Mouse (Mus musculus) heart, adult 18-20 months (tissue): ENCODE measurements at regions not wholly inside any gene's neighbourhood (a gene's known extent, or its start where the extent isn't known, plus 50 kb on each side); places are given as distances from the start of the nearest gene placed in this dataset.
"Not testable (repeated sequence)": the region's sequence is repeated elsewhere in the genome, so short reads cannot be mapped to it uniquely, and the experiment has no call there.

ENCODE experiments used
- DNase-seq, 2 experiments: peaks; one replicate each; pipeline ENCODE4 v3.0.0; 2021 to 2022; ENCODE audit warnings: mixed read lengths in 1 of 2

GRCm38 (mm10) chr16:21102033-21102432, 51.8 kb downstream of the Teddm3 start:
- not testable (repeated sequence) for DNase-seq

DNA sequence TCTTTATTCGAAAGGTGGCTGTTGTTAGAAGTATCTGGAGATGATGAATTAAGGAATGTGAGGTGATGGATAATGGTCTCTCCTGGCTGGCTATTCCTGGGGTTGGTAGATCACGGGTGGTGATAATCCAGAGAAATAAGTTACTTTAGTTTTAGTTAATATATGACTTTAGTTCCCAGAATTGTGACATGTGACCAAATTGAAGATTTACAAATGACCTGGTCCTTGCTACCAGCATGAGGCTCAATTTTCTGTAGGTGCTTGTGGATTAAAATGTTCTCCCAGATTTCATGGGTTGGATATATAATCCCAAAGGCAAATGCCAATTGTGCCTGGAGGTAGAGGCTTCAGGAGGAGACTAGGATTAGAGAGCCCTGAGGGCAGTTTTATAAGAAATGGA, 53.7 kb downstream of the Teddm3 start:
- DNase-seq: not testable (repeated sequence)

- DNase-seq: no peak
Measured at GRCm38 (mm10) chr16:21074779-21075148, 79.0 kb downstream of the Teddm3 start.

DNA sequence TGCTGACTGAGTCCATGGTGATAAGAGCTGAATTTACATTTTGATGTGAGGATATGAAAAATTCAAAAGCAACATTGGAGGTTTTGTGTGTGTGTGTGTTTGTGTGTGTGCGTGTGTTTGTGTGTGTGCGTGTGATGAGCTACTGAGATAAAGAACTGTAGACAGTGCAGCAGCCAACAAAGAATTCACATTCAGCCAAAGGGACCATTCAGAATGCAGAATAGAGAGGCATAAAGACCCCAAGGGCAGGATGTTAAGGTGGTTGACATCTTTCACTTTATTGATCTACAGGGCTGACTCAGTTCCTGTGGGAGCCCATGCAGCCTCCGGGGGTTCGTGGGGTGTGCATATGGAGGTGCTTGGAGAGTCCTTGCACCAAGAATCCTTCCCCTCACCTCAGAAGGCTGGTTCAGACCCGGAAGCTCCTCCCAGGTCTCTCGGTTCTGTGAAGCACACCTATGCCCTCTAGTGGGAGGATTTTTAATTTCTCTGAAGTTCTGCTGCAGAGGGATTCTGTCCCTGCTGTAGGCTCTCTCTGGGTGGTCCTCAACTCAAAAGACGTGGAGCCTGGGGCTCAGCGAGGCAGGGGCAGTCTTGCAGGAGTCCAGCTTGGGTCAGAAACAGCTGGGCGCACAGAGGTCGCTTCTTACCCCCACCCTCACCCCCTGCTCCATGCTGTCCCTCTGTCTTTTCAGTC, 79.6 kb downstream of the Teddm3 start:
- not testable (repeated sequence) for DNase-seq

- no peak for DNase-seq
Measured at GRCm38 (mm10) chr16:21060211-21060610, 93.6 kb downstream of the Teddm3 start.

- DNase-seq: no peak
Measured at GRCm38 (mm10) chr16:21054772-21055171, 99.0 kb downstream of the Teddm3 start.

- DNase-seq: not testable (repeated sequence)
Measured at GRCm38 (mm10) chr16:21022087-21022486, 131.7 kb downstream of the Teddm3 start.

DNA sequence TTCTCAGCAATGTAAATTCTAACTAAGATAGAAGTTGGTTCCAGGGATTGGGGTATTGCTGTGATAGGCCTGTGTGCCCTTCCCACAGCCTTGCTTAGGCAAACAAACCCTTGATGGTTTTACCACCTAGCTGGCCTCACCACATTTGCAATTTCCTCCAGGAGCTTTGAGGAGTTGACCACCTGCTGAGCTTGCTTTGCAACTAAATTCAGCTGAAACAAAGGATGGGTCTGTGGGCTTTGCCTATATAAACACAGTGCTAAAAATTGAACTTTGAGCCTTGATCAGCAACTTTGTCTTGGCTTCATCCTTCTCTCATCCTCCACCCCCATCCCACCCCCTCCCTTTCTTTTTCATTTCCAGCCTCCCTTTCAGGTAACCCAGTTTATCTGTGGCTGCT, 148.9 kb downstream of the Teddm3 start:
- no peak for DNase-seq

DNA sequence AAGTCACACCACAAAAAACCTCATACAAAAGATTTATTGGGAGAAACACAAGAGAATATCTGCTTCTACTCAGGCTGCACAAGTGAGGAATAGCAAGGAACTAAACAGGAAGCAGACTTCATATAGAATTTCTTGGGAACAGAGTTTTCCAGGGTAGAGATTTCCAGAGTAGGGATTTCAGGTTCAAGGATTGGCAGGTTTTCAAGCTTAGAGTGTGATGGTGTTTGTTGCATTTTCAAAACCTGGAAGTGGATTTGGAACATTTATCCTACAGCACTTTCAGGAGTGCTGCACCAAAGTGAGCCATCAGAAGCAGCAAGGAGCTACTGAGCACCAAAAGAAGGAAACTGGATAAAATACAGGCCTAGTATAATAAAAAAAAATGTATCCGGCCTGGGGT, 152.7 kb downstream of the Teddm3 start:
- no peak for DNase-seq

GRCm38 (mm10) chr16:20990524-20990923, 163.3 kb downstream of the Teddm3 start:
- DNase-seq: no peak

DNA sequence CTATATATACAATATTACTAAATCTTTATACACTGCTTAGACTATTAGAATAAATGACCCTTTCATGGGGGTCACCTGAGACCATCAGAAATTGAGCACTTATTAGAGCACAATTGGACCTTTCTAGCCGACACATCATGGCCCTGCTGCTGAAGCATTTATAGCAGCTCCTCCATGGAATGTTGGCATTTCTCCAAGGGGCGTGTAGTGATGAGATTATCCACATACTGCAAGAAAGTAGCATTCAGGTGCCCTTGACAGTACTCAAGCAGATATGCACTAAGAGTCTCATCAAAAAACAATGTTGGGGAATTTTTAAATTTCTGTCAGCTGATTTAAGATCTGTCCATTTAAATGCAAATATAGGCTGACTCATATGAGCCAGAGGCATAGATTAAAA, 178.4 kb downstream of the Teddm3 start:
- DNase-seq: peak; percentile 23 to 33

GRCm38 (mm10) chr16:20972442-20972841, 181.4 kb downstream of the Teddm3 start:
- no peak for DNase-seq

GRCm38 (mm10) chr16:20958905-20959304, 194.9 kb downstream of the Teddm3 start:
- no peak for DNase-seq

DNA sequence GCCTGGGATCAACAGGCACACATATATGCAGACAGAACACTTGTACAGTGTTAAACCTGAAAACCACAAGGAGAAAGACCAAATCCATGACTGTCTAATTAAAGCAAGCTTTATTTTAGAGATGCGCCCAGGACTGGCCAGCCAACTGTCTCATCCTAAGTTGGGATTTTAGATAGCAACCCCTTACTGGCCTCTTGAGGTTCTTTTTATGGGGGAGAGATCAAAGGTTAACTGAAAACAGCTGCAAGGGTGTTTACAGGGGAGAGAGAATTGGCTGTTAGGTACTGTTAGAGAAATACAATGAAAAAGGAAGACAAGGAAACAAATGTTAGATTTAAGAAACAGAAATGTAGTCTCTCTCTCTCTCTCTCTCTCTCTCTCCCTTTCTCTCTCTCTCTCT, 202.4 kb upstream of the Thpo start:
- no peak for DNase-seq

GRCm38 (mm10) chr16:20934846-20935245, 200.5 kb upstream of the Thpo start:
- DNase-seq: not testable (repeated sequence)

DNA sequence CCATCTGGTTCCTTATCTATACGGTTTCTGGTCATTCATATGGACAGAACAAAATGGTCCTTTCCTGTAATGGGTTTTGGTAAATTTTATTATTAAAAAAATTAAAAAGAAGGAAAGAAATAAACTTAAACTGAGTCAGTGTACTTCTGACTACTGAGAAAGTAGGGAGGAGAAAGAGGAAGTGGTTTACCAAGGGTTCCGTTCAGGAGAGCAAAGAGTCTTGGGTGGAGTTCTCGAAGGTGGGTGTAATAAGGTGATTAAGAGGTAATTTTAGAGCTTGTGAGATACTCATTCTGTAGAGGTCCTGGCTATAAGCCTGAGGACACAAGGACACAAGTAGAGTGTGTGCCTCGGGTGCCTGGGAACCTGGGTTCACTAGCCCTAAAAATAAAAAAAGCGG, 195.7 kb upstream of the Thpo start:
- DNase-seq: not testable (repeated sequence)

- not testable (repeated sequence) for DNase-seq
Measured at GRCm38 (mm10) chr16:20925776-20926175, 191.5 kb upstream of the Thpo start.

GRCm38 (mm10) chr16:20910864-20911263, 176.6 kb upstream of the Thpo start:
- DNase-seq: not testable (repeated sequence)

DNA sequence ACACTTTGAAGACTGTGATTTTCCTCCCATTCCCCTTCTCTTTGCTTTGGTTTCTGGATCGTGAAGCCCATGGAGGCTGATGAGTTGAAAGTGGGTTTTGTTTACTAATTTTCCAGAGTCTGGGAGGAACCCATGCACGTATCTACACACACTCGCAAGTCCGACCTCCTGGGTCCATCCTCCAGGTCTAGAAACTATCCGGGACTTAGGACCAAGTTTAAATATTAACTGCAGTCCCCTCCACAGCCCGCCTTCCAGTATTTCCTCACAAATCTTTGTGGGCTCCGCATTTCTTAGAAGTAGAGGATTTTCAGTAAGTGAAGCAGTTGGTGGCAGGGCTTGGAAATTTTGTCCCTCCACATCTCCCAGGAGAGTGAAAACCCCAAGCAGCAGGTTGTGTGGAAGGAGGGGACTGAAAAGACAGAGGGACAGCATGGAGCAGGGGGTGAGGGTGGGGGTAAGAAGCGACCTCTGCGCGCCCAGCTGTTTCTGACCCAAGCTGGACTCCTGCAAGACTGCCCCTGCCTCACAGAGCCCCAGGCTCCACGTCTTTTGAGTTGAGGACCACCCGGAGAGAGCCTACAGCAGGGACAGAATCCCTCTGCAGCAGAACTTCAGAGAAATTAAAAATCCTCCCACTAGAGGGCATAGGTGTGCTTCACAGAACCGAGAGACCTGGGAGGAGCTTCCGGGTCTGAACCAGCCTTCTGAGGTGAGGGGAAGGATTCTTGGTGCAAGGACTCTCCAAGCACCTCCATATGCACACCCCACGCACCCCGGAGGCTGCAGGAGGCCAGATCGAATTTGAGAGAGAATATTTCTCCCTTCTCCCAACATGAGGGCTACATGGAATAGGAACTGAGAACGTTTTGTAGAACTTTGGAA, 174.4 kb upstream of the Thpo start:
- DNase-seq: peak in 1 of 2 experiments; percentile 10

DNA sequence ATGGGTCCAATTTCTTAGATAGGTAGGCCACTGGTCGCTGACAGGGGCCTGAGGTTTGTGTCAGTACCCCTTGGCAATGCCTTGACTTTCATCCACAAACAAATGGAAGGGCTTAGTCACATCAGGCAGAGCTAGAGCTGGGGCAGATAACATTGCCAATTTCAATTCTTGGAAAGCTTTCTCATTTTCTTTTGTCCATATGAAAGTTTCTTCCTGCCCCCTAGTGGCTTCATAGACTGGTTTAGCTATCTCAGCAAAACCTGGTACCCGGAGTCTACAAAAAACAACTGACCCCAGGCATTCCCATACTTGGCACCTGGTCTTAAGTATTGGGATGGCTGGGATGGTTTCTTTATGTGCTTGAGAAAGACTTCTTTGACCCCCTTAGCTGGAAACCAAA, 161.4 kb upstream of the Thpo start:
- DNase-seq: peak in 1 of 2 experiments; percentile 6

GRCm38 (mm10) chr16:20871726-20872125, 137.4 kb upstream of the Thpo start:
- no peak for DNase-seq

DNA sequence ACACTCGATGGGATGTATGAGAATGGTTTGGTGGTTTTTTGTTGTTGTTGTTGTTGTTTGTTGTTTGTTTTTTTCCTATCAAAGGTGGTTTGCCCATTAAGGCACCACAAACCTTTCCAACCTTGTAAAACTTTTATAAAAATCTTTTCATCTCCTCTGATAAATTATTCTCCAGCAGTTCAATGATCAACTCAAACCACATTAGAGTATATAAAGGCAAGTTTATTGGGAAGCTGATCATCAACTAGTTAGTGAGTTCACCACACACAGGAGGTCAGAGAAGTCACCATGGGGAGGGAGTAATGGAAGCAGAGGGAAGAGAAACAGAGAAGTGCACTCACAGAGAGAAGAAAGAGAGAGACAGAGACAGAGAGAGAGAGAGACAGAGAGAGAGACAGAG, 132.5 kb upstream of the Thpo start:
- DNase-seq: no peak

DNA sequence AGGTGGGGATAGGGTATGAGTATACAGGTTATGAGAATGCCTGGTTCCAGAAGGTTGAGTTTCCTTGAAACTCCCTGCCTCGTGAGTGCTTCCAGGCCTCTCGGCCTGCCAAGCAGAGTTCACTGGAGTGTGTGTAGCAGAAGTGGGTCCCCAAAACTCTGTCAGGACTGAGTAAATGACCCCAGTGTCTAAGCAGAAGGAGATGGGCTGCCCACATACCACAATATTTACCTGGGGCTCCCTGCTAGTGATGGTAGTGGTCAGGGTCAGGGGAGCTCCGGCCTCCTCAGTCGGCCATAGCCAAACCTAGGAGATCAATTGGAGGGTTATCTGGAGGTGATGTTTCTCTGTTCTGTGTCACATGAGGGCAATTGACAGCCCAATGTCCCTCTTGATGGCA, 126.9 kb upstream of the Thpo start:
- no peak for DNase-seq

DNA sequence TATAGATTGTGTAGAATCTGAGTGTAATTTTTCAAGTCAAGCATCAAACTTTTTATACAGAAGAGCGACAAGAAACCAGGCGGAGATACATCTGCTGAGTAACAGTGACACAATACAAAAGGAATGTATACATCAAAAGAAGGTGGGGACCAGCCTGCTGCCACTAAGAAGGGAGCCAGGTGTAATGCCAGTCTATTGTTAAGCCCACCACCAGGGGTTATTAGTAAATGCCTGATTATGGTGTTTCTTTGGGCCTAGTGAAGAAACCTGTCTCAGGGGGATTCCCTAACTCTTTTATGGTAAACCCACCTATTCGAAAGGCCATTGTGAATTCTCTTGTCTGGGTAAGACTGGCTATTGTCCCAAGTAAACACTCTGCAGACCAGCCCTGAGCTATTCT, 126.3 kb upstream of the Thpo start:
- not testable (repeated sequence) for DNase-seq
